Mouse (Mus musculus) liver, embryonic 14.5 days (tissue): Measurements from ENCODE around the gene Slc25a39.

ENCODE experiments used
- CTCF ChIP-seq: IDR thresholded peaks from 2 replicates; pipeline ENCODE4 v1.5.1; 2016; ENCODE audit warnings: antibody characterized with exemption, low read depth, control low read depth
- EP300 ChIP-seq: IDR thresholded peaks from 2 replicates; pipeline ENCODE4 v1.6.1; 2016; ENCODE audit warnings: antibody characterized with exemption, low read depth

- TF ChIP-seq EP300 (no peak), CTCF (no peak)
Observed at GRCm38 (mm10) chr11:102411061-102411460, 3.3 kb upstream of the Slc25a39 start.
